Mouse (Mus musculus) brain, embryonic 14.5 days (tissue): ENCODE data around the gene Cmbl.

Experiments used
- CTCF ChIP-seq: fragments of 200-500 bp; IDR thresholded peaks from 2 replicates; pipeline ENCODE4 v1.5.1; 2012; ENCODE audit warnings: inconsistent platforms, mild to moderate bottlenecking, moderate library complexity, borderline replicate concordance; ENCODE audit not compliant: insufficient read depth, insufficient read length; ENCODE audit errors: extremely low read depth
- POLR2A ChIP-seq: fragments of 200-500 bp; IDR thresholded peaks from 2 replicates; pipeline ENCODE4 v1.6.1; 2012; ENCODE audit warnings: mild to moderate bottlenecking, inconsistent platforms, borderline replicate concordance; ENCODE audit not compliant: poor library complexity, insufficient read depth, insufficient read length, severe bottlenecking; ENCODE audit errors: extremely low read depth

GRCm38 (mm10) chr15:31539643-31540512 lies 25.3 kb upstream of the Cmbl start:
- no peak for TF ChIP-seq CTCF
- no peak for TF ChIP-seq POLR2A
